Mouse (Mus musculus): ENCODE data around the gene Npcd. TPM values are rescaled to one million over a fixed set of nuclear protein-coding genes. Genes with fewer than 3 reads are reported as not detected.

The Npcd gene
- polyA plus RNA-seq, 1 experiment: 1.2 TPM

DNA sequence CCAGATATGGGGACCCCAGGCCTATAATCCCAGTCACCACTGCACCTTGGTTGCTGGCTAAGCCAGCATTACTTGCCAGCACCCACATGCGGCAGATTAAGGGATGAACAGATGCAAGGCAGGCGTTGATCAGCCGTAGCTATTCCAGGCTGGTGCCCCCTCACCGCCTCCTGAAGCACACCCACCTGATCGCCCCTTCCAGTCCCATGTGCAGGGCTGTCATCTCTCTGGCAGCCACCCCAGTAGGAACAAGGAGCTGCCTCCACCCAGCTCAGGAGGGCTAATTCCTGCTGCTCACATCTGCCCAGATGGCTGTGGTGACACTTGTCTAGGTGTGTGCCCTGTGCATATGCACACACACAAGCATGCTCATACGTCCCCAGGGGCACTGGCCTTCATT, 73.1 kb downstream of the Npcd start:
- Histone ChIP-seq H3K27me3 (ENCODE audit: control insufficient read depth, insufficient read depth, low read length, poor library complexity, severe bottlenecking) (no peaks in the 10 kb centered on the region), H3K27ac (ENCODE audit: insufficient read depth, low read length) (no peak overlapping the region), H3K4me3 (ENCODE audit: low read depth, low read length) (no peak overlapping the region), H3K4me1 (ENCODE audit: control insufficient read depth, insufficient read depth, low read length) (no peaks in the 10 kb centered on the region), H3K9me3 (replicated peaks; ENCODE audit: control insufficient read depth, insufficient read depth, low read length, poor library complexity, severe bottlenecking) (no peaks in the 10 kb centered on the region), H3K36me3 (ENCODE audit: control insufficient read depth, insufficient read depth, low read length, poor library complexity, severe bottlenecking) (no peaks in the 10 kb centered on the region), H3K9ac (ENCODE audit: low read depth, poor library complexity, severe bottlenecking) (no peak overlapping the region)
- TF ChIP-seq CTCF (IDR thresholded peaks at IDR 0.05; ENCODE audit: low read depth, low read length) (no peak), POLR2A (IDR thresholded peaks at IDR 0.05; ENCODE audit: insufficient read depth, low read length) (no peak), EP300 (IDR thresholded peaks at IDR 0.05; ENCODE audit: insufficient read depth, low read depth, low read length) (no peak)

- no peak overlapping the region for H3K9ac ChIP-seq (ENCODE audit: low read depth, poor library complexity, severe bottlenecking)
- H3K4me3 ChIP-seq (ENCODE audit: low read depth, low read length): no peak overlapping the region
- no peak overlapping the region for H3K27ac ChIP-seq (ENCODE audit: insufficient read depth, low read length)
- H3K9me3 ChIP-seq (replicated peaks; ENCODE audit: control insufficient read depth, insufficient read depth, low read length, poor library complexity, severe bottlenecking): no peaks in the 10 kb centered on the region
- H3K4me1 ChIP-seq (ENCODE audit: control insufficient read depth, insufficient read depth, low read length): no peaks in the 10 kb centered on the region
- H3K36me3 ChIP-seq (ENCODE audit: control insufficient read depth, insufficient read depth, low read length, poor library complexity, severe bottlenecking): no peaks in the 10 kb centered on the region
- no peaks in the 10 kb centered on the region for H3K27me3 ChIP-seq (ENCODE audit: control insufficient read depth, insufficient read depth, low read length, poor library complexity, severe bottlenecking)
- TF ChIP-seq CTCF (IDR thresholded peaks at IDR 0.05; ENCODE audit: low read depth, low read length) (no peak), EP300 (IDR thresholded peaks at IDR 0.05; ENCODE audit: insufficient read depth, low read depth, low read length) (no peak), POLR2A (IDR thresholded peaks at IDR 0.05; ENCODE audit: insufficient read depth, low read length) (no peak)
Observed at GRCm38 (mm10) chr15:79757118-79757517, 76.9 kb downstream of the Npcd start.

GRCm38 (mm10) chr15:79755977-79756625, 77.9 kb downstream of the Npcd start:
- H3K27ac ChIP-seq (ENCODE audit: insufficient read depth, low read length): no peak overlapping the region
- no peaks in the 10 kb centered on the region for H3K4me1 ChIP-seq (ENCODE audit: control insufficient read depth, insufficient read depth, low read length)
- H3K9ac ChIP-seq (ENCODE audit: low read depth, poor library complexity, severe bottlenecking): no peak overlapping the region
- no peaks in the 10 kb centered on the region for H3K36me3 ChIP-seq (ENCODE audit: control insufficient read depth, insufficient read depth, low read length, poor library complexity, severe bottlenecking)
- no peak overlapping the region for H3K4me3 ChIP-seq (ENCODE audit: low read depth, low read length)
- no peak for TF ChIP-seq POLR2A (IDR thresholded peaks at IDR 0.05; ENCODE audit: insufficient read depth, low read length)
- no peak for TF ChIP-seq EP300 (IDR thresholded peaks at IDR 0.05; ENCODE audit: insufficient read depth, low read depth, low read length)
- TF ChIP-seq CTCF (IDR thresholded peaks at IDR 0.05; ENCODE audit: low read depth, low read length): no peak
- no peaks in the 10 kb centered on the region for H3K9me3 ChIP-seq (replicated peaks; ENCODE audit: control insufficient read depth, insufficient read depth, low read length, poor library complexity, severe bottlenecking)
- no peaks in the 10 kb centered on the region for H3K27me3 ChIP-seq (ENCODE audit: control insufficient read depth, insufficient read depth, low read length, poor library complexity, severe bottlenecking)

DNA sequence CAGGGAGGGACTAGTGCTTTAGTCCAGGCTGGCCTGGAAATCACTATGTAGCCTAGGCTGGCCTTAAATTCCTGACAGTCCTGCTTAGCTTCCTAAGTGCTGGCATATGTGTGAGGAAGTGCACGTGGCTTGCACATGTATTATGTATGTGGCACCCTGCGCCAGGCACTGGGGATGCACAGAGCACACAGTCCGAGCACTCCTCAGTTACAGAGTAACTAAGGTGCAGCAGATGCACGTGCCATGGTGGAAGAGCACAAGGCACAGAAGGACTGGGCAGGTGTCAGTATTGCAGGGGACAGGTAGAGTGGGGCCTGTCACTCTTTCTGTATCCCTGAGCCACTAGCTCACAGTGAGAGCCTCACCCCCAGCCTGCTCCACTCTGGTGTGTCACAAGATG, 78.9 kb downstream of the Npcd start:
- H3K36me3 ChIP-seq (ENCODE audit: control insufficient read depth, insufficient read depth, low read length, poor library complexity, severe bottlenecking): no peaks in the 10 kb centered on the region
- H3K27me3 ChIP-seq (ENCODE audit: control insufficient read depth, insufficient read depth, low read length, poor library complexity, severe bottlenecking): no peaks in the 10 kb centered on the region
- H3K9me3 ChIP-seq (replicated peaks; ENCODE audit: control insufficient read depth, insufficient read depth, low read length, poor library complexity, severe bottlenecking): no peaks in the 10 kb centered on the region
- no peak overlapping the region for H3K27ac ChIP-seq (ENCODE audit: insufficient read depth, low read length)
- TF ChIP-seq CTCF (IDR thresholded peaks at IDR 0.05; ENCODE audit: low read depth, low read length) (no peak), POLR2A (IDR thresholded peaks at IDR 0.05; ENCODE audit: insufficient read depth, low read length) (no peak), EP300 (IDR thresholded peaks at IDR 0.05; ENCODE audit: insufficient read depth, low read depth, low read length) (no peak)
- no peaks in the 10 kb centered on the region for H3K4me1 ChIP-seq (ENCODE audit: control insufficient read depth, insufficient read depth, low read length)
- no peak overlapping the region for H3K9ac ChIP-seq (ENCODE audit: low read depth, poor library complexity, severe bottlenecking)
- no peak overlapping the region for H3K4me3 ChIP-seq (ENCODE audit: low read depth, low read length)

- Histone ChIP-seq H3K36me3 (ENCODE audit: control insufficient read depth, insufficient read depth, low read length, poor library complexity, severe bottlenecking) (no peaks in the 10 kb centered on the region), H3K27me3 (ENCODE audit: control insufficient read depth, insufficient read depth, low read length, poor library complexity, severe bottlenecking) (no peaks in the 10 kb centered on the region), H3K9me3 (replicated peaks; ENCODE audit: control insufficient read depth, insufficient read depth, low read length, poor library complexity, severe bottlenecking) (no peaks in the 10 kb centered on the region), H3K9ac (ENCODE audit: low read depth, poor library complexity, severe bottlenecking) (no peak overlapping the region), H3K4me3 (ENCODE audit: low read depth, low read length) (no peak overlapping the region), H3K4me1 (ENCODE audit: control insufficient read depth, insufficient read depth, low read length) (no peaks in the 10 kb centered on the region), H3K27ac (ENCODE audit: insufficient read depth, low read length) (no peak overlapping the region)
- TF ChIP-seq EP300 (IDR thresholded peaks at IDR 0.05; ENCODE audit: insufficient read depth, low read depth, low read length) (no peak), POLR2A (IDR thresholded peaks at IDR 0.05; ENCODE audit: insufficient read depth, low read length) (no peak), CTCF (IDR thresholded peaks at IDR 0.05; ENCODE audit: low read depth, low read length) (no peak)
Observed at GRCm38 (mm10) chr15:79753873-79754272, 80.2 kb downstream of the Npcd start.

DNA sequence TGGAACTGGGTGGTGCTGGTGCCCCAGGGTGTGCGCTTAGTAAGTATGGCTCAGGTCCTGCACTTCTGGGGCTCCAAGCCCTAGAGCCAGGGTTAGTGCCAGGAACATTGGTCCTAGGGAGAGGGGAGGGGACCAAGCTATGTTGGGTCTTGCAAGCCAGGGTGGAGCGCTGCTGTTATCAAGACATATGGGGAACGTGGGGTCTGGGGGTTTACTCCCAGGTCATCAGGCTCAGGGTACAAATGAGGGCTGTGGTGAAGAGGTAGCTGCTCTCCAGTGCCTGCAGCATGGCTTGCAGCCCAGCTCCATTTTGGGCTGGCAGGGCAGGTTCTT, 80.7 kb downstream of the Npcd start:
- Histone ChIP-seq H3K9ac (ENCODE audit: low read depth, poor library complexity, severe bottlenecking) (no peak overlapping the region), H3K36me3 (ENCODE audit: control insufficient read depth, insufficient read depth, low read length, poor library complexity, severe bottlenecking) (no peaks in the 10 kb centered on the region), H3K27me3 (ENCODE audit: control insufficient read depth, insufficient read depth, low read length, poor library complexity, severe bottlenecking) (no peaks in the 10 kb centered on the region)

More for the DNA sequence above, 80.7 kb downstream of the Npcd start:
- Histone ChIP-seq H3K27ac (ENCODE audit: insufficient read depth, low read length) (no peak overlapping the region), H3K4me3 (ENCODE audit: low read depth, low read length) (no peak overlapping the region), H3K9me3 (replicated peaks; ENCODE audit: control insufficient read depth, insufficient read depth, low read length, poor library complexity, severe bottlenecking) (no peaks in the 10 kb centered on the region), H3K4me1 (ENCODE audit: control insufficient read depth, insufficient read depth, low read length) (no peaks in the 10 kb centered on the region)
- TF ChIP-seq POLR2A (IDR thresholded peaks at IDR 0.05; ENCODE audit: insufficient read depth, low read length) (no peak), EP300 (IDR thresholded peaks at IDR 0.05; ENCODE audit: insufficient read depth, low read depth, low read length) (no peak), CTCF (IDR thresholded peaks at IDR 0.05; ENCODE audit: low read depth, low read length) (no peak)
